Mouse (Mus musculus): Measurements from ENCODE around the gene Cd68. TPM values are rescaled to one million over a fixed set of nuclear protein-coding genes. Genes with fewer than 3 reads are reported as not detected.
"Not testable (repeated sequence)": the region's sequence is repeated elsewhere in the genome, so short reads cannot be mapped to it uniquely, and the experiment has no call there.

The Cd68 gene
- total RNA-seq, 2 experiments from 2014 or later: 11.8 to 14.1 TPM

DNA sequence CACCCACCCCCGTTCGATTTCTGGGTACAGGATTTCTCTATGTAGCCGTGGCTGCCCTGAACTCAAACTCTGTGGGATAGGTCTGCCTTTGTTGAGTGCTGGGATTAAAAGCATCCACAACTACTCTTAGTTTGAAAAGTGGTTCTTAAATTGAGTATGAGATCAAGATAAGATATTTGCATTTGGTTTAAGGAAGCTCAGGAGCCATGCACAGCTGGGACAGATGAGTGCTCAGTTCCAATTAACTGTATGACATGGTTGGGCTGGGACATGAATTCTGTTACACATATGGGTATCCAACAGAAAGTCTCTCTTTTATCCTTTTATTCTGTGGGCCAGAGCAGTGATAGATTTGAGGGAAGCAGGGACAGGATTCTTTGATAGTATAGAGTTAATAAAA lies 30.5 kb downstream of the Cd68 start:
- H3K4me3 ChIP-seq: no peak overlapping the region
- TF ChIP-seq CTCF (IDR thresholded peaks at IDR 0.05): no peak

GRCm38 (mm10) chr11:69633128-69633866 lies 32.7 kb downstream of the Cd68 start:
- Histone ChIP-seq H3K4me3 (peak overlapping the region; percentile 79), H3K27ac (peak overlapping the region; percentile 85)
- no peak for TF ChIP-seq CTCF (IDR thresholded peaks at IDR 0.05)
- intact Hi-C loops (cut with DNase I): loop anchor here (5.0 kb wide), 1 partner anchor 124 kb away; the partner anchor contains the start of gene Polr2a
- DNase-seq (ENCODE audit: extremely low spot score in 1 of 2, low spot score in 2 of 2): peak in 1 of 2 experiments; percentile 47

More for the DNA sequence above, 30.5 kb downstream of the Cd68 start:
- intact Hi-C loops (cut with DNase I): no loop called here
- no peak overlapping the region for H3K27ac ChIP-seq
- DNase-seq (ENCODE audit: extremely low spot score in 1 of 2, low spot score in 2 of 2): no peak

- intact Hi-C loops (cut with DNase I): loop anchor here (1.0 to 5.0 kb wide), 2 partner anchors 30 to 125 kb away; partner anchors contain the start of genes Mpdu1 and Polr2a
- DNase-seq (ENCODE audit: extremely low spot score in 1 of 2, low spot score in 2 of 2): peak; percentile 100
- peak; percentile 71 for TF ChIP-seq CTCF (IDR thresholded peaks at IDR 0.05)
- Histone ChIP-seq H3K27ac (peak within 1 kb of the TSS; percentile 85), H3K4me3 (peak within 1 kb of the TSS; percentile 79)
These were observed 33.5 kb downstream of the Cd68 start, which contains the start of gene Fxr2 for GRCm38 (mm10) chr11:69632284-69633089. Fxr2 (plus strand) TSS chr11:69632990.

DNA sequence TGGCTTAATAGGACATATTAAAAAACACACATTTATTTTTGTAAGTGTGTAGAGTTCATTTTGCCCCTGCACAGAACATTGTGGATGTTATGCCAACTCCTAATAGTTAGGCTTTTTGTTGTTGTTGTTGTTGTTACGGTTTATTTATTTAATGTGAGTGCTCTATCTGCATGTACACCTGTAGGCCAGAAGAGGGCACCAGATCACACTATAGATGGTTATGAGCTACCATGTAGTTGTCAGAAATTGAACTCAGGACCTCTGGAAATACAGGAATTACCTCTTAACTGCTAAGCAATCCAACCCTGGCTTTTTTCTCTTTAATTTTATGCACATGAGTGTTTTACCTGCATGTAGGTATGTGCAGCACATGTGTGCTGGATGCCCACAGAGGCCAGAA lies 36.2 kb downstream of the Cd68 start:
- H3K4me3 ChIP-seq: no peak overlapping the region
- DNase-seq (ENCODE audit: extremely low spot score in 1 of 2, low spot score in 2 of 2): no peak
- intact Hi-C loops (cut with DNase I): loop anchor here (5.0 kb wide), 1 partner anchor 127 kb away; the partner anchor contains the start of gene Polr2a
- TF ChIP-seq CTCF (IDR thresholded peaks at IDR 0.05): peak; percentile 65
- H3K27ac ChIP-seq: no peak overlapping the region

- no peak overlapping the region for H3K27ac ChIP-seq
- peak; percentile 56 to 76 for DNase-seq (ENCODE audit: extremely low spot score in 1 of 2, low spot score in 2 of 2)
- no peak overlapping the region for H3K4me3 ChIP-seq
- intact Hi-C loops (cut with DNase I): no loop called here
- peak; percentile 91 for TF ChIP-seq CTCF (IDR thresholded peaks at IDR 0.05)
These were observed 37.7 kb downstream of the Cd68 start for GRCm38 (mm10) chr11:69628286-69628685.

- intact Hi-C loops (cut with DNase I); DNase-seq (ENCODE audit: extremely low spot score in 1 of 2, low spot score in 2 of 2); H3K27ac ChIP-seq; H3K4me3 ChIP-seq: not testable (repeated sequence)
These were observed 41.6 kb downstream of the Cd68 start for GRCm38 (mm10) chr11:69624339-69624738.

- no peak for DNase-seq (ENCODE audit: extremely low spot score in 1 of 2, low spot score in 2 of 2)
- no peak for TF ChIP-seq CTCF (IDR thresholded peaks at IDR 0.05)
- Histone ChIP-seq H3K4me3 (peak overlapping the region; percentile 52; the same call in 1 of the 2 replicates), H3K27ac (0 out of 2 replicates have a peak overlapping the region, but pooled peaks have one; percentile 28)
- intact Hi-C loops (cut with DNase I): no loop called here
These were observed 42.9 kb downstream of the Cd68 start for GRCm38 (mm10) chr11:69623006-69623405.

- Histone ChIP-seq H3K27ac (peak overlapping the region; percentile 85), H3K4me3 (peak overlapping the region; percentile 52)
- intact Hi-C loops (cut with DNase I): no loop called here
- no peak for TF ChIP-seq CTCF (IDR thresholded peaks at IDR 0.05)
- DNase-seq (ENCODE audit: extremely low spot score in 1 of 2, low spot score in 2 of 2): no peak
These were observed 43.5 kb downstream of the Cd68 start for GRCm38 (mm10) chr11:69622406-69622805.

- Histone ChIP-seq H3K27ac (peak within 1 kb of the TSS; percentile 85), H3K4me3 (peak within 1 kb of the TSS; percentile 52)
- TF ChIP-seq CTCF (IDR thresholded peaks at IDR 0.05): no peak
- intact Hi-C loops (cut with DNase I): no loop called here
- DNase-seq (ENCODE audit: extremely low spot score in 1 of 2, low spot score in 2 of 2): peak in 1 of 2 experiments; percentile 30
These were observed 44.2 kb downstream of the Cd68 start, which contains the start of gene Sat2 for GRCm38 (mm10) chr11:69621571-69622268. Sat2 (plus strand) TSS chr11:69622024.

GRCm38 (mm10) chr11:69620394-69621081 lies 45.4 kb downstream of the Cd68 start:
- no peak for TF ChIP-seq CTCF (IDR thresholded peaks at IDR 0.05)
- intact Hi-C loops (cut with DNase I): no loop called here
- Histone ChIP-seq H3K27ac (no peak overlapping the region), H3K4me3 (no peak overlapping the region)
- DNase-seq (ENCODE audit: extremely low spot score in 1 of 2, low spot score in 2 of 2): no peak

GRCm38 (mm10) chr11:69617805-69618204 lies 48.1 kb downstream of the Cd68 start, which contains the start of gene Shbg:
Shbg (minus strand) TSS chr11:69617905.
- TF ChIP-seq CTCF (IDR thresholded peaks at IDR 0.05): no peak
- intact Hi-C loops (cut with DNase I): no loop called here
- Histone ChIP-seq H3K4me3 (no peak within 1 kb of the TSS), H3K27ac (no peak within 1 kb of the TSS)
- DNase-seq (ENCODE audit: extremely low spot score in 1 of 2, low spot score in 2 of 2): no peak
